Mouse (Mus musculus) embryonic fibroblast, embryonic 13.5 days (primary cell): ENCODE results near the gene Cotl1.

Source experiments
- CTCF ChIP-seq: IDR thresholded peaks from 2 replicates; pipeline ENCODE4 v1.5.1; 2011; ENCODE audit warnings: mild to moderate bottlenecking, control low read depth, low read length, moderate library complexity, borderline replicate concordance; ENCODE audit not compliant: insufficient read depth
- POLR2A ChIP-seq: IDR thresholded peaks from 2 replicates; pipeline ENCODE4 v1.6.1; 2011; ENCODE audit warnings: low read depth, mild to moderate bottlenecking, control low read depth, low read length, moderate library complexity

GRCm38 (mm10) chr8:119836831-119837230 is 3.5 kb downstream of the Cotl1 start:
- TF ChIP-seq POLR2A (no peak), CTCF (no peak)
